Mouse (Mus musculus) kidney, postnatal 36 days (tissue): ENCODE results near the gene Dus2.
"Not testable (repeated sequence)": the region's sequence is repeated elsewhere in the genome, so short reads cannot be mapped to it uniquely, and the experiment has no call there.

ENCODE experiments used
- DNase-seq, 2 experiments: peaks; one replicate each; pipeline ENCODE4 v3.0.0; 2021 to 2022; ENCODE audit warnings: mixed read lengths in 2 of 2

Dus2 gene

DNA sequence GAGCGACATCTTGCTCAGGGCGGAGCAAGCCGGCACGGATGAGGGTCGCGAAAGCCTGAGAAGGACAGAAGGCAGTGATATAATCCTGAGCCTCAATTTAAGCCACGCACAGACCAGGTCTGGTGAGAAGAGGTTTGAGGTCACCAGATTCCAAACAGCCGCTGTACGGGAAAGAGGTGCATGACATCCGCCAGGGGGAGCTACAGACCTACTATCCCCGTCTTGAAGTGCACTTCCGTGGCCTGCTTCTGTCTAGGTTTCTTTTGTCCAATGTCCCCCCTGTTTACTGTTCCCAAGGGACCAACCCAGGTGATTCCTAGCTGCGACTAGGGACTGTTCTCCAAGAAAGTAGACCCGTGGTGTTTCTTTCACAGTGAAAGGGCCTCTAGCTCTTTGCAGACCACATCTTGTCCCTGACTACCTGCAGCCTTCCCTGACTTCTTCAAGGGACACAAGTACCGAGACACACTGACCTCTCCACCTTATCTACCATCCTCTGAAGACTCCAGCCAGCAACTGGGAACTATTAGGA, at the start of gene Dus2:
Gene Dus2 (plus strand): TSS at position 482 of the 532 bp plus-strand sequence.
- peak; percentile 78 to 93 for DNase-seq

- DNase-seq, result no peak
These were observed 49.1 kb upstream of the Dus2 start for GRCm38 (mm10) chr8:105942026-105942425.

GRCm38 (mm10) chr8:105942542-105942941, 48.6 kb upstream of the Dus2 start:
- no peak for DNase-seq

DNA sequence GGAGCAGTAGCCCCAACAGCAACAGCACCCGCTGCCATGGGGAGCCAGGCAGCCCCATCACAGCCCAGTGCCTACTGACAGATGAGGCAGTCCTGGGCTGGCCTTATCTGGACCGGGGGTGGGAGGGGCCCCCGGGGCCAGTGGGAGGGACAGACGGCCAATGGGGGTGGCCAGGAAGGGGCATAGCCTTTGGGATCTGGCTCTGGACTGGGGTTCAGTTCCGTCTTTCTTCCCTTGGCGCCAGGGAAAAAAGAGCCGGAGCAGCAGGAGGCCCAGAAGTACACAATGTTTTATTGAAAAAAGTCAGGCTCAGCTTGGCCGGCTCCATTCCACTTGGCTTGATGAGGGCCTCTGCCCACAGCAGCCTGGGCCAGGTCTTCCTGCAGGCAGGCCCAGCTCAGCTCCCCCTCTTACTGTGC, 47.8 kb upstream of the Dus2 start, which contains the start of gene Lcat:
Gene Lcat (minus strand): TSS at position 62 of the 419 bp plus-strand sequence.
- DNase-seq, result no peak

DNA sequence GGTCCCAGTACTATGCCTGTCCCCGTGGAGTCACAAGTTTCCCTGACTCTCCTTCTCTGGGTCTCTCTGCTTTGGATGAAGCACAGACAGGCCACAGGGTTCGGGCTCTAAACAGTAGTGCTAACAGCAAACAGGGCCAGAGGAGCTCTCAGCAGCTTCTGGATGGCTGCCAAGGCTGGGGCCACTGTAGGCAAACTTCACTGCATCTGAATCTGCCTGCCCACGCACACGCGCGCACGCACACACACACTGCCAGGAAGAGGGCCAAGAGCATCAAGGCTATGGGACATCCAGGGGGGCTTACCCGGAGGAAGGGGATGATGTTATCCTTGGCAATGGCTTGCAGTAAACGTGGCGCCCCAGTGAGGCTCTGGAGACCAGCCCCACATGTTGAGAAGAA, 41.8 kb upstream of the Dus2 start:
- peak in 1 of 2 experiments; percentile 65 for DNase-seq

DNA sequence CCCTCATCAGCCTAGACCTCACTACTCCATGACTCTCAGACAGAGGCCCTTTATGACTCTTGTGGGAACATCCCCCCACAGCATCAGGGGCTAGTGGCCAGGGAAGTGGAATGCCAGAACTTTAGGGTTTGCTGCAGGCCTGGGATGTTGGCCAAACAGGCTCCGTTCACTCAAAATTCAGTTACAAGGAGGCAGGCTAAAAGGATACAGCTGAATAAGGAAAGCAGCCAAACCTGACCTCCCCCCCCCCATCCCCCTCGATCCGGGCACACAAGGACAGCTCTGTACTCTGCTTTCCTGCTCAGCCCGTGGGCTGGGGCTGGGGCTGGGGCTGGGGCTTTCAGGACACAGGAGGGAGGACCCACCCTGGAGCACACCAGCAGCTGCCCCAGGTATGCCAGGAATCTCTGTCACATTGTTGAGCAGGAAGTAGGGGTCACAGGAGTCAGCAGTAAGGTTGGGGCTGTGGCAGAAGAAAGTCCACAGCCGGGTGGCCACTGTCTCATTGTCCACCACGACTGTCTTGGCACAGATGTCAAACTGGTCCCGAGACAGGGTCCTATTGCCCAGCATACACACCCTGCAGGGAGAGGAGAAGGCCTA, 40.0 kb upstream of the Dus2 start:
- DNase-seq, result peak; percentile 37 to 52

DNA sequence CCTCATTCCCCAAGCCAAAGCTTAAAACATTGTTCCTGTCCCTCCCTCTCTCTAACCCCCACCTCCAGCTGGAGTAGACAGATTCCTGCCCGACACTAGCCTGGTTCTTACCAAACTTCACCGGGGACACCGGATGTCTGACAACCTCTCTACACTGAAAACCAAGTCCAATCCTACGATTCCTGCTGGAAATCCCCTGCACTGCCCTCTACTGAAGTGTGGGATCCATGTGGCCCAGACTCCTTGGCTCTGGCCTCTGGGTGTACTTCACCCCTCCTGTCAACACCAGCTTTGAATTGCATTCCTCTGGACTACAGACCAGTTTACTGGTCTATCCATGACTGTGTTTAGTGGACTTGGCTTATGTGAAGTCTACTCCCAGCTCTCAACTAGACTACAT, 34.6 kb upstream of the Dus2 start:
- no peak for DNase-seq

DNA sequence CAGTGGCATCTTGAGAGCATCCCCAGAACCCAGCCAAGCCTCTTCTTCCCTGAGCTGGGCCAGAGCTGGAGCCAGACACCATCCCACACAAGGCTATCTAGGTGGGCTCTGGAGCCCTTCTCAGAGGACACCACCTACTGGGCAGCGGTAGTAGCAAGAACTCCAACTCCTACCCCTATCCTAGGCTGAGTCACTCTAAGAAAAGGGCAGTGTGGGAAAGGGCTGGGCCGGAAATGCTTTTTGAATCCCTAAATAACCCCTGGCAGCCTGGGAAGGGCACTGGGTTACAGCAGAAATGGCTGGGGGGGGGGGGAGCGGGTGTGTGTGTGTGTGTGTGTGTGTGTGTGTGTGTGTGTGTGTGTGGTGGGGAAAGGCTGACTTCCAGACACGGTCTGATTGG, 33.3 kb upstream of the Dus2 start:
- peak; percentile 69 to 82 for DNase-seq

- DNase-seq, result peak; percentile 88 to 90
These were observed 31.8 kb upstream of the Dus2 start for GRCm38 (mm10) chr8:105959350-105959749.

GRCm38 (mm10) chr8:105961101-105961500, 30.0 kb upstream of the Dus2 start:
- DNase-seq, result no peak

DNA sequence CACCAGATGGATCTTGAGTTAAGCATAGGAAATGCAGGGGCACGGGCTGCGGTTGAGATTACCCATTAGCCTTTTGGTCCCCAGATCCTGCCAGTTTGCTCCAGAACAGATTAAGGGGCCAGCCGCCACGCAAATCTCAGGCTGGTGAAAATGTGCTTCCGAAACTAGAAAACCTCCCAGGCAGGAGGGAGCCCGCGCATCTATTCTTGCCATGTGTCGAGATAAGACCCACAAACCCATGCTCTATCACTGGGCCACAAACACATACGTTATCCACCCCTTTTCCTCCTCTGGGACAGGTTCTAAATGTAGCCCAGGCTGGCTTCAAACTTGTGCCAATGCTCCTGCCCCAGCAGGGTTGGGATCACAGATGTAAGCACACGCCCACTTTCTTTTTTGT, 29.6 kb upstream of the Dus2 start:
- DNase-seq, result no peak

- DNase-seq, result no peak
These were observed 26.5 kb upstream of the Dus2 start for GRCm38 (mm10) chr8:105964506-105965265.

DNA sequence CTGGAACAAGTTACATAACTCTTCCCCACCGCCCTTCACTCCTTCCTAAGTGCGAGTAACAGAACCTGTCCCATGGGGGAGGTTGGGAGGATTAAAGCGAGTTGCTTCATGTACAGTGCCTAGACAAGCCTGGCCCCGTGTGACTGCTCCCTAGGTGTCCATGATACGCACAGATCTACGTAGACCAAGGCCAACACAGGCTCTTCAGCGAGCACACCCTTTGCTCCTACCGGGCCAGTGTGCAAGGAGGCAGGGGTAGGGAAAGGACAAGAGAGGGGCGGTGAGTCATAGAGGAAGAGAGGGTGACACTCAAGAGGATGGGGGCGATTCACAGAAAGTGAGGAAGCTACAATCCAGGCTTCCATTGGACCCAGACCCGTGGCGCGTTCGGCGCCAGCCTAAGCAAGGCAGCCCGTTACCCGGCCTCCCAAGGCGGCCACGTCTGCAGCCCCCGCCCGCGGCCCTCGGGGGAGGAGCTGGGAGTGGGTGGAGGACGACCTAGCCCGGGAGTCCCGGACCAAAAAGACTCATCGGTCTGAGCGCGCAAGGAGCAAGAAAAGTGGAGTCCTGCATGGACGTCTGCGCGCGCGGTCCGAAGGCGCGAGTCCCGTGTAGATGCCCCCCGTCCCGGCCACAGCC, 25.8 kb upstream of the Dus2 start:
- DNase-seq, result peak; percentile 36 to 69

GRCm38 (mm10) chr8:105965905-105966341, 25.2 kb upstream of the Dus2 start, which contains the start of gene Slc12a4:
Slc12a4 (minus strand) TSS chr8:105966097.
- peak; percentile 73 to 90 for DNase-seq

DNA sequence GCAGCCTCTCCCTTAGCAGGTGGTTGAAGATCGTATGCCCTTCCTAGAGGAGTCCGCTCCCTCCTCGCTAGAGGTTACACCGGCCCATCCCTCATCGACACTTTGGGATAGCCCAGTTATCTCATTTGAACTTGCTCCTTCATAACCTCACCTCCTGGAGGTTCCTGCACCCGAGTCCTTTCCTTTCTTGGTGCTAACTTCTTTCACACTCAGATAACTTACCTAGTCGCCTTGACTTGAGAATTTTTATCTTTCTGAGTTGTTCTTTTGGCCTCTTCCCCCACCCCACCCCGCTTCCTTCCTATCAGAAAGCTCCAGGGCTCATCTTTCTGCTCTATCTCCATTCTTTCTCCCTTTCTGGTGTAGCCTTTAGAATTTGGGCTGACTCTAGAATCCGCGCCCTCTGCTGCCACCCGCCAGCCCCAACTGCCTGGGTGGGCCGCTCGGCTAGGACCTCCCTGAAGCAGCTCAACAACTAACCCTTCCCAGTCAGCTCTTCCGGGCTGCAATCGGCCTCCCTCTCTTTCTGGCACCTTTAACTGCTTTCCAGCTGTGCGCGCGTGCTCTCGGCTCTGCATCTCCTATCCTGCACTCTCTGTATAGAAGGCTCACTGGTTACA, 24.3 kb upstream of the Dus2 start:
- DNase-seq, result no peak

GRCm38 (mm10) chr8:105969367-105969766, 21.8 kb upstream of the Dus2 start:
- no peak for DNase-seq

- DNase-seq, result no peak
These were observed 20.0 kb upstream of the Dus2 start for GRCm38 (mm10) chr8:105971019-105971720.

- DNase-seq, result no peak
These were observed 15.8 kb upstream of the Dus2 start for GRCm38 (mm10) chr8:105975363-105975762.

GRCm38 (mm10) chr8:105979325-105979724, 11.8 kb upstream of the Dus2 start, which contains the start of gene Dpep3:
Dpep3 (minus strand) TSS chr8:105979429.
- DNase-seq, result no peak

DNA sequence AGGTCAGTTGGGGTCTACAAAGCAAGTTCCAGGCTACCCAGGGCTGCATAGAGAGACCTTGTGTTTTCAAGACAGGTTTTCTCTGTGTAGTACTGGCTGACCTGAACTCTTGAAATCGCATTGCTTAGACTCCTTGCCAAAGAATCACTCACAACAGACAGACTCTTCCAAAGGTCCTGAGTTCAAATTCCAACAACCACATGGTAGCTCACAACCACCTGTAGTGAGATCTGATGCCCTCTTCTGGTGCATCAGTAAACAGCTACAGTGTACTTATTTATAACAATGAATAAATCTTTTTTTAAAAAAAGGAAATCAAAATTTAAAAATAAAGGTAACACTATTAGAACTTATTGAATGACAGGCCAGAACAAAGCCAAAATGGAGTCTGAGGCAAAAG, 10.0 kb upstream of the Dus2 start:
- no peak for DNase-seq

GRCm38 (mm10) chr8:105983406-105983805, 7.7 kb upstream of the Dus2 start:
- not testable (repeated sequence) for DNase-seq

DNA sequence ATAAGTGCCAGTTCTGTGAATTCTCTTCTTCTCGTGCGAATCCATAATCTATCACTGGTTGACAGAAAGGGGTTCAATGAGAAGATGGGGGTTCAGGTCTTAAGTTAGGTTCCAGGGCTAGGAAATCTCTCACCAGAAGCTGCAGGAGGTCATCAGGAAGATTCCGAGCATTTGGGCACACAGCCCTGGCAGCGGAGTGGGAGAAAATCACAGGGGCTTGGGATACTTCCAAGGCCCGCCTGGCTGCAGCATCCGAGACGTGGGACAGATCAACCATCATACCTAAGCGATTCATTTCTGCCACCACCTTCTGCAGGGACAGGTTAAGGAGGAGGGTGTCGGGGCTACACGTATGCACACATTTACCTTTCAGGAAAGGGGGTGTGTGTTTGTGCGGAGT, 2.6 kb upstream of the Dus2 start:
- DNase-seq, result no peak
